Mouse (Mus musculus) adrenal gland, adult (tissue): ENCODE data around the gene Dock3.

Experiments
- DNase-seq, 2 experiments: peaks; one replicate each; pipeline ENCODE4 v3.0.0; 2022 to 2023; ENCODE audit warnings: low spot score in 1 of 2; ENCODE audit not compliant: inconsistent age in 2 of 2

The Dock3 gene

GRCm38 (mm10) chr9:106891341-106891741 lies 340.4 kb downstream of the Dock3 start:
- DNase-seq: no peak

GRCm38 (mm10) chr9:106890496-106891240 lies 341.0 kb downstream of the Dock3 start:
- DNase-seq: peak; percentile 87 to 94

DNA sequence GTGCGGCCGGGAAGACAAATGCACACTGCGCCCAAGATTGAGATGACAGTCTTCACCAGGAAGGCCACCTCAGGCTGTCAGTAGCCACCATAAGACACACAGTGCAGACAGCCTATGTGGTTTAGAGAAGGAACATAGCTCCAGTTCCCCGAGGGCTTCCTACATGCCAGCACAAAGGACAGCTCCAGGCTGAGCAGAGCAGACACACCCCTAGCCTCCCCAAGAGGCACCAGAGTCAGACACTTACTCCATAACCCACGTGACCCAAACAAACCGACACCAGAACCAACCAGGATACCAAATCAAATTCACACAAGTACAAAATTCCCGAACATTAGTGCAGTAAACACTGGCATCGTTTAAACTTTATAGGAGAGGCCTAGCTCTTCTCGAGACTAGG lies 342.4 kb downstream of the Dock3 start:
- DNase-seq: peak in 1 of 2 experiments; percentile 43

DNA sequence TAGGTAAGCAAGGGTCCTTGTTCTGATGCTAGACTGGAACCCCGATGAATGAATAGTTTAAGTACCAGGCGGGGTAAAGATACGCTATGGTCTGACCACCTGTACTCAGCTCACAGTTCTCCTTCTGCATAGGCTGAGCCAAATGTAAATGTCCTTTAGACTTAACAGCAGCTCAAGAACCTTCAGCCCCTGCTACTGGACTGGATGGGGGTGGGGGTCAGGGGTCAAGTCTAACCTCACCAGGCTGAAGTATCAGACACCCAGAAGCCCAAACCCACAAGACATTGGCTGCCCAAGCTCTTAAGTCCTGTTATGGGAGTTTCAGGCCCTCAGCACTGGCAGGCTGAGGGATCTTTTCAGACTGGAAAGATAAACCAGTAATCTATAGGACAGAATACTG lies 343.4 kb downstream of the Dock3 start:
- peak in 1 of 2 experiments; percentile 37 for DNase-seq

GRCm38 (mm10) chr9:106886828-106887702 lies 344.6 kb downstream of the Dock3 start, which contains the start of gene Rbm15b:
Rbm15b (minus strand) TSS chr9:106887428.
- DNase-seq: peak; percentile 98 to 99

GRCm38 (mm10) chr9:106885901-106886731 lies 345.6 kb downstream of the Dock3 start:
- DNase-seq: peak; percentile 66 to 79

- DNase-seq: peak in 1 of 2 experiments; percentile 51
These were observed 346.5 kb downstream of the Dock3 start for GRCm38 (mm10) chr9:106884996-106885900.

DNA sequence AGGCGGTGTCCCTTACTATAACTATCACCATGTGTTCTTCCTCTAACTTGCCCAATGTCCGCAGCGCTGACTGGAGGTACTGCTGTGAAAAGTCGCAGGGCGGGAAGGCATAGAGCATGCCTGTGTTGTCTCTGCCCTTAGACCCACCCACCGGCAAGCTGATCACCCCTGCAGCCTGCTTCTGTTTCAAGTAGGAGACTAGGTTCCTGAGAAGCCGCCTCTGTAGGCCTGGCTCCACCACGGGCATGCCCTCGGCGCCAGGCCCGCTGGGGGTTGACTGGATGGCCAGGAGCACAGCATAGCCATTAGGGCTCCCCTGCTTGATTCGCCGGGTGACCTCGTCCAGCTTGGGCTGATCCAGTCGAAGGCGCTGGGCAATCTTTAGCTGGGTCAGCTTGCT lies 347.4 kb downstream of the Dock3 start:
- peak in 1 of 2 experiments; percentile 41 for DNase-seq

DNA sequence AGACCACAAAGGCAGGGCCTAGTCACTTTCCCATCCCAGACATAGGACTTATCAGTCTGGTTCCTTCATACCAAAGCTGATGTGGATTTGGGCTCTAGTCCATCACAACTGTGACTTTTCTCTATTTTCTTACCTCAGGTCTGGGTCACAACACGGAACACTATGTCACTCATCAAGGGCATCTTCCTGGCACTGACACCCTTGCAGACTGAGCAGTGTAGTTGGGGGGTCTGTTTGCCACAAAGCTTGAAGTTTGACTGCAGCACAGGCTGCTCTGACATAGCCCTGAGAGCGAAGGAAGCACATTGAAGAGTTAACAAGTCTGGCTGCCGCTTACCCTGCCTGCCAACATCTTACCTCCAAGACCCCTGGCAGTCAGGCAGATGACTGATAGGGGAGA lies 348.6 kb downstream of the Dock3 start:
- DNase-seq: no peak

DNA sequence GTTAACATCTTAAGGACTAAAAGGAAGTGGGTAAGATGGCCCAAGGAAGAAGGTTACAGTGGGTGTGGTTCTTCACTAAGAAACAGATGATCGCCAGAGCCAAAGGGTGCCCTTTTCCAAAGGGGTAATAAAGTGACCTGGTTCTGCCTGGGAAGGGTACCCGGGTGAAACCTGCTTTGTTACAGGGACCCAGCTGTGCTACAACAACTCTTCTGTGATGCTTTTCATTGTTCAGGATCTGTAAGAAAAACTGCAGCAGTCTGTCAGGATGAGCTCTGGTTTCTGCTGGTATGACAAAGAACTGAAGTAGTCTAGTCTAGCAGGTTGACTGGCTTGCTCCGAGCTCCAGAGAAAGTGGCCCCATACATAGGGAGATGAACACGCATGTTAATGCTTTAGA lies 349.5 kb downstream of the Dock3 start:
- DNase-seq: no peak

- DNase-seq: no peak
These were observed 350.5 kb downstream of the Dock3 start for GRCm38 (mm10) chr9:106881071-106881755.

DNA sequence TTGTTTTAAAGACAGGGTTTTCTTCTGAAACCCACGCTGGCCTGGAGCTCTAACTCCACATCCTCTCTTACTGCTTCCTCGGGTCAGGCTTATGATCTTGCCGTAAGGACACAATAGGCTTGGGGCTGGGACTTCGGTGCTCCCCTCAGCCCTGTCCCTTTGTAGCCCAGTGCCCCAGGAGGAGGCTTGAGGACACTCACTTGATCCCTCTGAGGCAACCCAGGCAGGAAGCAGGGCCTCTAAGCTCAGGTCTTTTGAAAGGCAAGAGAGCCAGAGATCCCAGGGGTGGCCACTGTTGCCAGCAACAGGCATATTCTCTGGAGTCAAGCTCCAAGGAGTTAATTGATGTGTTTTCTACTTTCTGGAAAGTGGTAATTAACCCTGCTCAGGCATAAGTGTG lies 352.2 kb downstream of the Dock3 start:
- DNase-seq: peak in 1 of 2 experiments; percentile 16

- DNase-seq: no peak
These were observed 355.0 kb downstream of the Dock3 start for GRCm38 (mm10) chr9:106876666-106877065.

- no peak for DNase-seq
These were observed 357.5 kb downstream of the Dock3 start for GRCm38 (mm10) chr9:106874216-106874615.

- no peak for DNase-seq
These were observed 373.7 kb downstream of the Dock3 start for GRCm38 (mm10) chr9:106858036-106858435.

- no peak for DNase-seq
These were observed 375.0 kb downstream of the Dock3 start for GRCm38 (mm10) chr9:106856664-106857063.
